In the genomic region with DNA sequence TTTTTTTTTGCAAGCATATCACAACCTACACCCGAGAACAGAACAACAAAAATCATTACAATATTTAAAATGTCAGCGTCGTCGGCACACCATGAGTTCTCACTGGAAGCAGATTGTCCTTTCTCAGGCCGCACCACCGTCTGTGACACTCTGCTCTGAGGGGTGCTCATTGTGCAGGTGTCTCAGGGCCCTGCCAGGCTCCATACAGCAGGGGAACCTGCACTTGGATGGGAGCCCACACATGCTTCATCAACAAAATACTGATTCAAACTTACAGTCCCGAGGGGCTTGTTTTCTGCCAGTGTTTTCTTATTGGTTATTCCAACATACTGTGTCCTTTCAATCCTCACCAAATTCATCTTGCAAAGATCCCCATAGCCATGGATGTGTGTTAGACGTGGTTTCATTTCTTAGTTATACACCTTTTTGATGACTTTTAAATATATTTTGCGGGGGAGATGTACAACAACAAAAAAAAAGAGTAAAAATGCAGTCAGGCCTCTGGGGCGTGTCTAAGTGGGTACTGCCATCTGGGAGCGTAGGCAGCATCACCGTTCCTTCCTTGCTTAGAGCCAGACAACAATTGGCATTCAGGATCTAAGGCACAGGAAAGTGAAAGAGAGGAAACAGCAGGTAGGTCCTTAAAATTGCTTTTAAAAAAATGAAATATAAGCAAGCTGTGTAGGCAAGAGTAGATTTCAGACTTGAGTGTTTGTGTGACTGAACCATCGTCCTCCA, we compare ENCODE assay signal across 23 mouse cellular contexts. TPM values are rescaled to one million over a fixed set of nuclear protein-coding genes. Genes with fewer than 3 reads are reported as not detected.
A peak's percentile ranks its signal among the peaks of the same experiment; 100 is the strongest.
DNase-seq lines count a peak whose midpoint lies in the region; ATAC-seq and TF ChIP-seq lines count a peak whose summit lies in the region.
"Had no signal": no experiment of that assay in that cellular context is flagged by ENCODE, and none has a peak within 500 bp of the region (broad histone marks: within the 10 kb centered on the region; RNA-seq: fewer than 3 reads in every experiment).

No protein-coding gene starts in this region.

- H3K9ac ChIP-seq in hindbrain, embryonic 13.5 days, result no peak overlapping the region
- no peak overlapping the region for H3K9ac ChIP-seq in stomach, postnatal 0 days (ENCODE audit: low read length)
- H3K9ac ChIP-seq: heart, embryonic 12.5 days; midbrain, embryonic 12.5 days; stomach, embryonic 15.5 days had no signal

- no peak for ATAC-seq in hindbrain, embryonic 13.5 days (ENCODE audit: low FRiP score)
- no peak for ATAC-seq in stomach, postnatal 0 days (ENCODE audit: low FRiP score, low TSS enrichment)
- ATAC-seq: activated CD4-positive, CD25-positive, alpha-beta regulatory T cell, adult 4 months; inflammation-experienced regulatory T-cells, adult 6 months had no signal

- TF ChIP-seq CTCF in stomach, postnatal 0 days (IDR thresholded peaks at IDR 0.05; ENCODE audit: low read depth), result no peak

- H3K9me3 ChIP-seq in hindbrain, embryonic 13.5 days, result no peaks in the 10 kb centered on the region
- no peaks in the 10 kb centered on the region for H3K9me3 ChIP-seq in hindbrain, embryonic 10.5 days
- H3K9me3 ChIP-seq in stomach, postnatal 0 days (ENCODE audit: control insufficient read depth, low read length), result no peaks in the 10 kb centered on the region
- H3K9me3 ChIP-seq: heart, embryonic 12.5 days; limb, embryonic 10.5 days; midbrain, embryonic 12.5 days; stomach, embryonic 15.5 days had no signal

- 70% methylated on average over 13 of the region's 13 CpGs for WGBS in hindbrain, embryonic 13.5 days
- WGBS in hindbrain, embryonic 10.5 days, result 86% methylated on average over 13 of the region's 13 CpGs
- WGBS in stomach, postnatal 0 days, result 84% methylated on average over 13 of the region's 13 CpGs

- H3K36me3 ChIP-seq in hindbrain, embryonic 13.5 days, result no peaks in the 10 kb centered on the region
- no peaks in the 10 kb centered on the region for H3K36me3 ChIP-seq in hindbrain, embryonic 10.5 days
- H3K36me3 ChIP-seq in stomach, postnatal 0 days (ENCODE audit: control insufficient read depth, insufficient read depth, low read length), result no peaks in the 10 kb centered on the region
- H3K36me3 ChIP-seq: heart, embryonic 12.5 days; limb, embryonic 10.5 days; midbrain, embryonic 12.5 days; stomach, embryonic 15.5 days had no signal

- DNase-seq in hindbrain, embryonic 10.5 days (ENCODE audit: low spot score), result no peak
- DNase-seq in right cerebral cortex, postnatal 25 days, result peak; percentile 20
- DNase-seq in right cerebral cortex, adult 18-20 months, result no peak
- DNase-seq in cerebellum, adult 9-11 months, result peak; percentile 60
- no peak for DNase-seq in thymus, postnatal 10 days (ENCODE audit: low spot score in 2 of 2)
- no peak for DNase-seq in stomach, postnatal 0 days (ENCODE audit: low spot score)
- DNase-seq in T-cell, adult 2 months (ENCODE audit: low spot score), result no peak
- DNase-seq: adrenal gland, postnatal 36 days; kidney, adult 8-10 months; kidney, postnatal 4 days; lung, adult 2 months; lung, postnatal 4 days; spleen, adult 18-20 months; thymus, postnatal 14 days had no signal

- TF ChIP-seq EP300 in stomach, postnatal 0 days (optimal IDR thresholded peaks at IDR 0.05), result no peak

- H3K4me3 ChIP-seq in hindbrain, embryonic 13.5 days, result no peak overlapping the region
- H3K4me3 ChIP-seq in hindbrain, embryonic 10.5 days, result no peak overlapping the region
- no peak overlapping the region for H3K4me3 ChIP-seq in stomach, postnatal 0 days (ENCODE audit: low read depth, low read length)
- H3K4me3 ChIP-seq: heart, embryonic 12.5 days; limb, embryonic 10.5 days; midbrain, embryonic 12.5 days; stomach, embryonic 15.5 days had no signal

- 0 out of 2 replicates have a peak overlapping the region, but pooled peaks have one; percentile 18 for H3K27ac ChIP-seq in hindbrain, embryonic 13.5 days
- no peak overlapping the region for H3K27ac ChIP-seq in hindbrain, embryonic 10.5 days
- H3K27ac ChIP-seq in stomach, postnatal 0 days (replicated peaks), result no peak overlapping the region
- H3K27ac ChIP-seq: limb, embryonic 10.5 days; midbrain, embryonic 12.5 days; stomach, embryonic 15.5 days had no signal

- no peaks in the 10 kb centered on the region for H3K27me3 ChIP-seq in hindbrain, embryonic 13.5 days
- H3K27me3 ChIP-seq in hindbrain, embryonic 10.5 days (ENCODE audit: insufficient read depth, poor library complexity, severe bottlenecking), result no peaks in the 10 kb centered on the region
- H3K27me3 ChIP-seq in stomach, postnatal 0 days (ENCODE audit: control insufficient read depth, insufficient read depth, low read length), result no peaks in the 10 kb centered on the region
- H3K27me3 ChIP-seq: heart, embryonic 12.5 days; midbrain, embryonic 12.5 days; stomach, embryonic 15.5 days had no signal

- H3K4me1 ChIP-seq in hindbrain, embryonic 13.5 days (replicated peaks), result peaks cover 8% of the 10 kb centered on the region
- no peaks in the 10 kb centered on the region for H3K4me1 ChIP-seq in hindbrain, embryonic 10.5 days (replicated peaks)
- H3K4me1 ChIP-seq in stomach, postnatal 0 days (replicated peaks; ENCODE audit: control insufficient read depth, insufficient read depth), result no peaks in the 10 kb centered on the region
- H3K4me1 ChIP-seq: heart, embryonic 12.5 days; limb, embryonic 10.5 days; midbrain, embryonic 12.5 days; stomach, embryonic 15.5 days had no signal

- no peak overlapping the region for H3K4me2 ChIP-seq in hindbrain, embryonic 13.5 days
- H3K4me2 ChIP-seq in stomach, postnatal 0 days (replicated peaks; ENCODE audit: low read depth), result no peak overlapping the region
- H3K4me2 ChIP-seq: heart, embryonic 12.5 days; liver, embryonic 11.5 days; midbrain, embryonic 12.5 days; stomach, embryonic 15.5 days had no signal

RNA-seq across cellular contexts. Expression of a gene that starts 32.7 kb away (rescaled TPM):
- 16.2 and 18.8 TPM in 2 replicates for polyA plus RNA-seq in hindbrain, embryonic 13.5 days (2015; fragmentation: Nextera tagmentation; extraction: Ambion mirVana)
- 2.8 and 5.5 TPM in 2 replicates for polyA plus RNA-seq in hindbrain, embryonic 10.5 days (2016; fragmentation: Nextera tagmentation; extraction: Ambion mirVana)
- 0.89 and 1.2 TPM in 2 replicates for polyA plus RNA-seq in stomach, postnatal 0 days (2015; fragmentation: Nextera tagmentation; extraction: Ambion mirVana)
- polyA plus RNA-seq: activated CD4-positive, CD25-positive, alpha-beta regulatory T cell, adult 4 months; inflammation-experienced regulatory T-cells, adult 6 months had no signal

RNA-seq across cellular contexts. Expression of a gene that starts 32.8 kb away (rescaled TPM):
- 3.6 and 3.9 TPM in 2 replicates for polyA plus RNA-seq in hindbrain, embryonic 13.5 days (2015; fragmentation: Nextera tagmentation; extraction: Ambion mirVana)
- 1.2 TPM in 2 replicates for polyA plus RNA-seq in hindbrain, embryonic 10.5 days (2016; fragmentation: Nextera tagmentation; extraction: Ambion mirVana)
- 2.3 and 3.3 TPM in 2 replicates for polyA plus RNA-seq in stomach, postnatal 0 days (2015; fragmentation: Nextera tagmentation; extraction: Ambion mirVana)
- polyA plus RNA-seq: C2C12 had no signal

Comparison
In these comparisons a context has a peak if more than half of its experiments do, and no peak if none do; other contexts are left out.
1. DNase-seq: peak in right cerebral cortex, postnatal 25 days (single experiment) and cerebellum, adult 9-11 months (single experiment); none in hindbrain, embryonic 10.5 days (single experiment), right cerebral cortex, adult 18-20 months (single experiment), thymus, postnatal 10 days (0 of 2), stomach, postnatal 0 days (single experiment) and T-cell, adult 2 months (single experiment).